Mouse (Mus musculus) spleen, embryonic (tissue): ENCODE measurements at regions not wholly inside any gene's neighbourhood (a gene's known extent, or its start where the extent isn't known, plus 50 kb on each side); places are given as distances from the start of the nearest gene placed in this dataset.

Experiments used
- CTCF ChIA-PET: fragments of 350-600 bp; sonication (Branson Sonifier 250); formaldehyde crosslinking; loops from one replicate; lab custom pipeline; 2022; lab: Charles Lee

- CTCF ChIA-PET = no interaction called here
Measured at GRCm38 (mm10) chr16:44630426-44630825, 71.7 kb upstream of the Boc start.

- CTCF ChIA-PET = interaction anchor here (0.6 kb wide), 1 partner anchor 14 kb away, joined by 7 read pairs; no protein-coding TSS in a partner anchor
Measured at GRCm38 (mm10) chr16:44629296-44630275, 70.9 kb upstream of the Boc start.

GRCm38 (mm10) chr16:44625871-44626293 is 67.2 kb upstream of the Boc start:
- CTCF ChIA-PET = no interaction called here

- CTCF ChIA-PET = no interaction called here
Measured at GRCm38 (mm10) chr16:44625108-44625616, 66.5 kb upstream of the Boc start.

- CTCF ChIA-PET = no interaction called here
Measured at GRCm38 (mm10) chr16:44621573-44621972, 62.9 kb upstream of the Boc start.

- CTCF ChIA-PET = no interaction called here
Measured at GRCm38 (mm10) chr16:44620536-44620935, 61.8 kb upstream of the Boc start.

- CTCF ChIA-PET = no interaction called here
Measured at GRCm38 (mm10) chr16:44619476-44620103, 60.9 kb upstream of the Boc start.

GRCm38 (mm10) chr16:44617041-44617440 is 58.3 kb upstream of the Boc start:
- CTCF ChIA-PET = no interaction called here

GRCm38 (mm10) chr16:44616376-44616775 is 57.7 kb upstream of the Boc start:
- CTCF ChIA-PET = no interaction called here

GRCm38 (mm10) chr16:44615878-44616206 is 57.1 kb upstream of the Boc start:
- CTCF ChIA-PET = no interaction called here

- CTCF ChIA-PET = interaction anchor here (0.7 kb wide), 1 partner anchor 14 kb away, joined by 7 read pairs; no protein-coding TSS in a partner anchor
Measured at GRCm38 (mm10) chr16:44615172-44615877, 56.6 kb upstream of the Boc start.

GRCm38 (mm10) chr16:44614235-44614634 is 55.5 kb upstream of the Boc start:
- CTCF ChIA-PET = no interaction called here

GRCm38 (mm10) chr16:44612676-44613075 is 54.0 kb upstream of the Boc start:
- CTCF ChIA-PET = no interaction called here

GRCm38 (mm10) chr16:44611525-44611924 is 52.8 kb upstream of the Boc start:
- CTCF ChIA-PET = interaction anchor here (0.5 kb wide), 1 partner anchor 880 kb away, joined by 4 read pairs; no protein-coding TSS in a partner anchor

- CTCF ChIA-PET = no interaction called here
Measured at GRCm38 (mm10) chr16:44608586-44608985, 49.9 kb upstream of the Boc start.
